Mouse (Mus musculus) gastrocnemius, adult 8-10 months (tissue): Measurements from ENCODE around the gene Rhot2. TPM values are rescaled to one million over a fixed set of nuclear protein-coding genes. Genes with fewer than 3 reads are reported as not detected.

Source experiments
- DNase-seq, 2 experiments: peaks; one replicate each; pipeline ENCODE4 v3.0.0; 2022; ENCODE audit warnings: low spot score in 2 of 2
- microRNA-seq: library from miRNA; unstranded; fragments of <30 nt; microRNA quantifications from one replicate; pipeline ENCODE4 v1.2.0, GENCODE M21; 2022
- total RNA-seq, 4 experiments: library from RNA; stranded (reverse); gene quantifications; 2 replicates each; pipeline ENCODE4 v1.2.4; 2022

Gene Rhot2
- total RNA-seq, 4 experiments from 2014 or later, result 63.3 to 72.7 (median 68.0) TPM

GRCm38 (mm10) chr17:25801029-25801428, 43.6 kb downstream of the Rhot2 start:
- DNase-seq, result no peak

- peak; percentile 78 to 80 for DNase-seq
These were observed 47.7 kb downstream of the Rhot2 start, which contains the start of gene Metrn for GRCm38 (mm10) chr17:25796951-25797369. TSS of gene Metrn (minus strand) at chr17:25797136.

- DNase-seq, result peak; percentile 57 to 69
These were observed 48.4 kb downstream of the Rhot2 start for GRCm38 (mm10) chr17:25796211-25796771.

GRCm38 (mm10) chr17:25795609-25796092, 49.0 kb downstream of the Rhot2 start, which contains the start of gene AC134908.4:
TSS of gene AC134908.4 (minus strand) at chr17:25795659.
- DNase-seq, result no peak

- no peak for DNase-seq
These were observed 49.7 kb downstream of the Rhot2 start for GRCm38 (mm10) chr17:25794998-25795397.

GRCm38 (mm10) chr17:25794197-25794596, 50.5 kb downstream of the Rhot2 start:
- no peak for DNase-seq

- peak; percentile 37 to 65 for DNase-seq
These were observed 52.0 kb downstream of the Rhot2 start, which contains the start of gene Fam173a for GRCm38 (mm10) chr17:25792615-25793014. TSS of gene Fam173a (minus strand) at chr17:25792901.

- DNase-seq, result peak; percentile 73 to 76
These were observed 52.7 kb downstream of the Rhot2 start for GRCm38 (mm10) chr17:25791843-25792527.

- no peak for DNase-seq
These were observed 53.3 kb downstream of the Rhot2 start for GRCm38 (mm10) chr17:25791320-25791842.

Small RNAs within 50 kb of the gene (microRNA-seq; reads per million reads assigned to microRNA genes)
- not detected for gene Mir3082

Other genes with a start within 250 kb of the Rhot2 start
- not detected for gene Gng13, start 127.7 kb downstream of the Rhot2 start, total RNA-seq
- 1 to 10 TPM in 1 of 4 experiments, under 1 TPM in 3; 0.87 to 1.4 (median 0.94) TPM for gene Chtf18, start 117.4 kb downstream of the Rhot2 start, total RNA-seq
- 1 to 10 TPM; 2.4 to 3.5 (median 3.1) TPM for gene Rpusd1, start 117.2 kb downstream of the Rhot2 start, total RNA-seq
- not detected for gene Mslnl, start 108.8 kb downstream of the Rhot2 start, total RNA-seq
- gene Msln, start 90.5 kb downstream of the Rhot2 start, total RNA-seq, result under 1 TPM in 2 of 4 experiments, not detected in 2; 0.13 TPM
- 10 to 100 TPM; 24.4 to 29.6 (median 26.5) TPM for gene Narfl, start 71.1 kb downstream of the Rhot2 start, total RNA-seq
- gene Haghl, start 59.2 kb downstream of the Rhot2 start, total RNA-seq, result 10 to 100 TPM in 3 of 4 experiments, 1 to 10 TPM in 1; 9.4 to 12.1 (median 10.1) TPM
- not detected for gene Ccdc78, start 58.3 kb downstream of the Rhot2 start, total RNA-seq
- 10 to 100 TPM; 46.3 to 53.3 (median 47.6) TPM for gene Fam173a, start 52.0 kb downstream of the Rhot2 start, total RNA-seq
- gene AC134908.4, start 49.2 kb downstream of the Rhot2 start, total RNA-seq, result 1 to 10 TPM in 1 of 4 experiments, not detected in 3; 1.2 TPM
- gene Metrn, start 47.7 kb downstream of the Rhot2 start, total RNA-seq, result 10 to 100 TPM; 39.6 to 52.1 (median 46.8) TPM
- gene Fbxl16, start 35.8 kb downstream of the Rhot2 start, total RNA-seq, result 1 to 10 TPM in 1 of 4 experiments, under 1 TPM in 3; 0.27 to 1.0 (median 0.71) TPM
- 10 to 100 TPM in 3 of 4 experiments, 1 to 10 TPM in 1; 9.8 to 13.2 (median 11.7) TPM for gene Wdr24, start 21.2 kb downstream of the Rhot2 start, total RNA-seq
- gene Jmjd8, start 16.0 kb downstream of the Rhot2 start, total RNA-seq, result 10 to 100 TPM; 11.0 to 13.0 (median 11.4) TPM
- gene Stub1, start 11.4 kb downstream of the Rhot2 start, total RNA-seq, result 100 to 1,000 TPM in 1 of 4 experiments, 10 to 100 TPM in 3; 87.3 to 101 (median 91.1) TPM
- gene Rhbdl1, start 7.6 kb downstream of the Rhot2 start, total RNA-seq, result 10 to 100 TPM in 3 of 4 experiments, 1 to 10 TPM in 1; 9.5 to 18.5 (median 16.7) TPM
- 10 to 100 TPM in 2 of 4 experiments, 1 to 10 TPM in 2; 9.1 to 15.3 (median 12.3) TPM for gene Gm20683, start 3.1 kb downstream of the Rhot2 start, total RNA-seq
- gene Wdr90, start 16.6 kb upstream of the Rhot2 start, total RNA-seq, result 1 to 10 TPM in 1 of 4 experiments, under 1 TPM in 3; 0.36 to 1.6 (median 0.84) TPM
- gene Mcrip2, start 23.9 kb upstream of the Rhot2 start, total RNA-seq, result 100 to 1,000 TPM in 1 of 4 experiments, 10 to 100 TPM in 3; 87.4 to 108 (median 92.5) TPM
- 10 to 100 TPM; 27.4 to 42.1 (median 31.3) TPM for gene Mettl26, start 30.2 kb upstream of the Rhot2 start, total RNA-seq
- gene Wfikkn1, start 36.0 kb upstream of the Rhot2 start, total RNA-seq, result under 1 TPM; 0.15 to 0.62 (median 0.38) TPM
- 10 to 100 TPM in 3 of 4 experiments, 1 to 10 TPM in 1; 7.9 to 13.3 (median 12.7) TPM for gene Rab40c, start 74.9 kb upstream of the Rhot2 start, total RNA-seq
- gene Pigq, start 100.1 kb upstream of the Rhot2 start, total RNA-seq, result 10 to 100 TPM; 18.1 to 21.0 (median 18.8) TPM
- gene Nhlrc4, start 100.1 kb upstream of the Rhot2 start, total RNA-seq, result not detected
- not detected for gene A930017K11Rik, start 107.7 kb upstream of the Rhot2 start, total RNA-seq
- gene Capn15, start 140.9 kb upstream of the Rhot2 start, total RNA-seq, result 1 to 10 TPM; 2.9 to 5.0 (median 4.1) TPM
- gene Rab11fip3, start 224.7 kb upstream of the Rhot2 start, total RNA-seq, result 10 to 100 TPM; 71.4 to 85.9 (median 78.5) TPM
- 1 to 10 TPM; 2.8 to 4.2 (median 2.8) TPM for gene Decr2, start 245.5 kb upstream of the Rhot2 start, total RNA-seq